Mouse (Mus musculus) CD4-positive helper T cell, adult 2 months (primary cell): ENCODE measurements at regions not wholly inside any gene's neighbourhood (a gene's known extent, or its start where the extent isn't known, plus 50 kb on each side); places are given as distances from the start of the nearest gene placed in this dataset.
A peak's percentile ranks its signal among the peaks of the same experiment; 100 is the strongest.
"Not testable (repeated sequence)": the region's sequence is repeated elsewhere in the genome, so short reads cannot be mapped to it uniquely, and the experiment has no call there.

ENCODE experiments used
- DNase-seq: peaks from one replicate; pipeline ENCODE4 v3.0.0-alpha.2; 2012; ENCODE audit warnings: low read depth, missing footprints, low spot score

DNA sequence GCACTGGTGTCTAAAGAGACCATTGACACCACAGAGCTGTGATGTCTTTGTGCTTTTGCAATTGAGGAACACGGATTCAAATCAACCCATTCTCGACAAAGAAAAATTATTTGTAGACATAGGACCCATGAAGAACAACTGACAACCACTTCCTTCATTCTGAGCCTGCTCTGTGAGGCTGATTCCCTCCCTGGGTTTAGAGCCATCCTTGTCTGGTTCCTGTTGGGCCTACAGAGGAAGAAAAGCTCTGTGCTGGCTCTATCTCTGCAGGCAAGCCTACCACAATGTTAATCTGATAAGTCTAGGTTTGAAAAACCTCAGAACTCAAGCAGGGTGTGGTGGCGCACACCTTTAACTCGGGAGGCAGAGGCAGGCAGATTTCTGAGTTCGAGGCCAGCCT lies 84.2 kb upstream of the Tbl1xr1 start:
- DNase-seq = peak; percentile 61

DNA sequence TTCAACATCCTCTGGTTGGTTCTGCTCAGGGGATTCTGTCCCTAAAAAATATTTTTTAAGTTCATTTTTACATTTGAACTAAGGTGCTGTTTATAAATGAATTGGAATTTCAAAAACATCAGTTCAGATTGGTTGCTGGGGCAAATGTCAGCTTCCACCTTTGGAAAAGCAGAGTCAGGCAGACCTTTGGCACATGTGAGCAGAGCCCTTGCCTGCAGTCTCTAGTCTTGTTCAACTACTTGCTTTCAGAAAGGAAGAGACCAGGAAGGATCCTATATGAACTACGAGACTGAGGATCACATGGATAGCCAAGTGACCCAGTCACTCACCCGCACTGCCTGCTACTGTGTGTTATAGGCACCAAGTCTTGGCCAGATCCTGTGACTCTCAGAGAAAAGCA lies 82.5 kb upstream of the Tbl1xr1 start:
- DNase-seq = no peak

- peak; percentile 66 for DNase-seq
Observed at GRCm38 (mm10) chr3:21995566-21996391, 80.7 kb upstream of the Tbl1xr1 start.

GRCm38 (mm10) chr3:21997387-21997786 lies 79.1 kb upstream of the Tbl1xr1 start:
- no peak for DNase-seq

GRCm38 (mm10) chr3:22005456-22005855 lies 71.0 kb upstream of the Tbl1xr1 start:
- no peak for DNase-seq

DNA sequence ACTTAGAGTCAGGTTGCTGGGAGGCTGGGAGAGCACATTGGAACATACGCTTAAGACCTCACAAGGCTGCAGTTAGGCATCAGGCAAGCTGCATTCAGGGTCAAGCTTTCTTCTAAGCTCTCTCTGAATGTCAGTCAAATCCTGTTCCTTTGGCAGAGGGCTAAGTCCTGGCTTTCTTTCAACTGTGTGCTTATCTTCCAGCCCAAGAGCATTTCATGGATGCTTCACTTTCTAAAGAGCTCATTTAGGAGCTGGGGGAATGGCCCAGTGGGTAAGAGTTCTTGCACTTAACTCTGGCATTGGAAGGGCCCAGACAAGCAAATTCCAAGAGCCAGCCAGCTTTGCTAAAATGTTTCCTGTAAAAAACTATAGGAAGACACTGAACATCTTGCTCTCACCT lies 70.3 kb upstream of the Tbl1xr1 start:
- DNase-seq = no peak

GRCm38 (mm10) chr3:22006651-22007050 lies 69.8 kb upstream of the Tbl1xr1 start:
- no peak for DNase-seq

- DNase-seq = no peak
Observed at GRCm38 (mm10) chr3:22007736-22008135, 68.7 kb upstream of the Tbl1xr1 start.

DNA sequence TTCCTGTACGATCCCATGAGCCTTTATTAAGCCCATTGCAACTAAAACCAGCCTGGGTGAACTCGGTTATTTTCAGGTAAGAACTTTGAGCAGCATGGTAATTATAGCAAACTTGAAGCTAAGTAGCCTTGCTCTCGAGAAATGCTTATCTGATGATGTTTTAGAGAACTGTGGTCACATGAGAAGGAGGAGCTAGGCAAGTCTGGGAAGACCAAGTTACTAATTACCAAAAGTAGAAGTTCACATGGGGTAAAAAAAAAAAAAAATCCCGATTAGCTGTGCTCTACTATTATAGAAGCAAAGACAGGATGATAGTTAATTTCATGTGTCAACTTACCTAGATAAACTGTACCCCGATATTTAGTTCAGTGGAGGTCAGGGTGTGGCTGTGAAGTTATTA lies 68.0 kb upstream of the Tbl1xr1 start:
- no peak for DNase-seq

DNA sequence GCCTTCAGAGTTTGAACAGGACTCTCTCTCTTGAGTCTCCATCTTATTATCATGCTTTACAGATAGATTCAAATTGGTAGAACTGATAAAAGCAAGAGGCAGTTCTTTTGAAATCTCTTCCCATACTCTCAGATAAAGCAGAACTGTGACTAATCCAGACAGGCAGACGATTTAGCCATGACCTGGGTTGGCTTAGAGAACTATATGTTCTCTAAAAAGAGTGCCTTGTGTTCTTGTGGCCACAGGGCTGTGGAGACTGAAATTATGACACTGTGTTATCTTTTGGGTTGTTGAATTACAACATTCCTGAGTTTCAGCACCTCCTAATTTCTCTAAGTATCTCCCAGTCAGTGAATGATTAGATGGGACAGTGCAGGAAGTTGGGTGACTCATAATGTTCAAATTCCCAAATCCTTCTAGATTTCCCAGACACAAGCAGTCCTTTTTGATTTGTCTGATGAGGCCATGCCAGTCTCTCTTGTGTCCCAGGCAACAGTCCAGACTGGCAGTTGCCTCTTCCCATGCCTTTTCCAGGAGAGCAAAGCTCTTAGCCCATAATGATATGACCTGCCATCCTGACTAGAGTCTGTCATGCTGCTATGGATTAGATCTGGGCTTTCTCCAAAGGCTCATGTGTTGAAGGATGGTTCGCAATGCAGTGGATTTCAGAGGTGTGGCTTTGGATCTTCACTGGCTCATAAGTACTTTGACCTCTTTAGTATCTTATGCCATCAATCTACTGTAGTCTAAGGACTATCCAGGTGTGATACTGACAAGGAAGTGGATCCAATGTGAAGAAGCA lies 66.4 kb upstream of the Tbl1xr1 start:
- DNase-seq = no peak

- not testable (repeated sequence) for DNase-seq
Observed at GRCm38 (mm10) chr3:22010700-22010991, 65.8 kb upstream of the Tbl1xr1 start.

- no peak for DNase-seq
Observed at GRCm38 (mm10) chr3:22021360-22021935, 55.0 kb upstream of the Tbl1xr1 start.

GRCm38 (mm10) chr3:22022418-22022817 lies 54.0 kb upstream of the Tbl1xr1 start:
- peak; percentile 28 for DNase-seq

- DNase-seq = no peak
Observed at GRCm38 (mm10) chr3:22023049-22023448, 53.4 kb upstream of the Tbl1xr1 start.

DNA sequence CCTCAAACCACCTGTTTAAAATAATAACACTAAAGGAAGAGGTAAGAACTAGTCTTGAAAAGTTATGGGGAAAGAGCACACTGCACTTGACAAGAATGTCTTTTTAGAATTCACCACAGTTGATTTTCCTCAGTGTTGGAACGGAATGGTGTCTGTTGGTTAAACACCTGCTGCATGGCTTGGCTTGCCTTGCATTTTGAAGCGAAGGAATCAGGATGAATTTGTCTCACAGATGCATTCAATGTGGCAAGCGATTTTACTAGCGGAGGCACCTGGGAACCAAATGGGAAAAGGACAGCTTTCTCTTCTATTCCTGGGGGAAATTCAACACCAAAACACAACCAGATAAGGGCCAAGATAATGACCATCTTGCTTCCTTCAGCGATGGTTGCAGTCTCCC lies 52.9 kb upstream of the Tbl1xr1 start:
- DNase-seq = no peak

GRCm38 (mm10) chr3:22024200-22024599 lies 52.3 kb upstream of the Tbl1xr1 start:
- DNase-seq = no peak

DNA sequence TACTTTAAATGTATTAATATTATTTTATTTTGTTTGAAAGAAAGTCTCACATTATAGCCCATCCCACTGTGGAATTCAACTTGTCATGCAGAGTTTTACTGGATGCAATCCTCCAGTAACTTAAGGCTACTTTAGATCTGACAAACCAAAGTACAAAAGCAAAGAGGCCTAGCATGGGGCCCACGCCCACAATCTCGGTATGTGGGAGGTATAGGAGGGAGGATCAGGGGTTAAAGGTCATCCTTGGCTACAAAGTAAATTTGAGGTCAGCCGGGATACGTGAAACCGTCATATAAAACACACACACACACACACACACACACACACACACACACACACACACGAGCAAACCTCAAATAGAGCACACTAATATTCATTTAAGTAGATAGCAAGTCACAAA lies 51.3 kb upstream of the Tbl1xr1 start:
- no peak for DNase-seq

- DNase-seq = no peak
Observed at GRCm38 (mm10) chr3:22025615-22026014, 50.8 kb upstream of the Tbl1xr1 start.
